Mouse (Mus musculus): ENCODE results near the gene Mboat1. TPM values are rescaled to one million over a fixed set of nuclear protein-coding genes. Genes with fewer than 3 reads are reported as not detected.

The Mboat1 gene
- polyA plus RNA-seq (2017; shearing (Covaris generic)) = 32.4 TPM

GRCm38 (mm10) chr13:30136243-30136922 lies at the start of gene Mboat1:
TSS of gene Mboat1 (plus strand) at chr13:30136489.

Other genes starting within 250 kb of the Mboat1 start
- 1.4 TPM for gene E2f3, start 150.4 kb upstream of the Mboat1 start, polyA plus RNA-seq (2017; shearing (Covaris generic))
- gene Agtr1a, start 200.0 kb downstream of the Mboat1 start, polyA plus RNA-seq (2017; shearing (Covaris generic)) = 0.27 TPM

Measured in naive thymus-derived CD4-positive, alpha-beta T cell, adult 5 months (primary cell).